Mouse (Mus musculus) embryonic fibroblast, embryonic 13.5 days (primary cell): ENCODE results near the gene Evi5.

Source experiments
- CTCF ChIP-seq: IDR thresholded peaks from 2 replicates; pipeline ENCODE4 v1.5.1; 2011; ENCODE audit warnings: mild to moderate bottlenecking, control low read depth, low read length, moderate library complexity, borderline replicate concordance; ENCODE audit not compliant: insufficient read depth
- POLR2A ChIP-seq: IDR thresholded peaks from 2 replicates; pipeline ENCODE4 v1.6.1; 2011; ENCODE audit warnings: low read depth, mild to moderate bottlenecking, control low read depth, low read length, moderate library complexity

DNA sequence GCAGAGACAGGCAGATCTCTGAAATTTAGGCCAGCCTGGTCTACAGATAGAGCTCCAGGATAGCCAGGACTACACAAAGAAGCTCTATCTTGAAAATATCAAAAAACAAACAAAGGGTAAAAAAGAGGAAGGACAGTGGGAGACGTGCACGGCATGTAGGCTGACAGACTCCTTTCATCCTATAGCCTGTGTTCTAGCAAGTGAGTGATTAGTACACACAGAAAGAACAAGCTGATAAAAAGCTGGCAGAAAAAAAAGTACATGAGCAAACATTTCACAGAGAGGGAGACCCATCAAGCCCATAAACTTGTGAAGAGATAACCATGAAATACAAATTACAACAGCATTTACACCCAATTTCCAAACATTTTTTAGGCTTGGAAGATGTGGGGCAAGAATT is 163.2 kb downstream of the Evi5 start:
- no peak for TF ChIP-seq CTCF
- TF ChIP-seq POLR2A: no peak
